Mouse (Mus musculus): Measurements from ENCODE around the gene Slc24a3. TPM values are rescaled to one million over a fixed set of nuclear protein-coding genes. Genes with fewer than 3 reads are reported as not detected.
A peak's percentile ranks its signal among the peaks of the same experiment; 100 is the strongest.

The Slc24a3 gene
- polyA plus RNA-seq, 1 experiment from 2014 or later = 1.8 TPM

DNA sequence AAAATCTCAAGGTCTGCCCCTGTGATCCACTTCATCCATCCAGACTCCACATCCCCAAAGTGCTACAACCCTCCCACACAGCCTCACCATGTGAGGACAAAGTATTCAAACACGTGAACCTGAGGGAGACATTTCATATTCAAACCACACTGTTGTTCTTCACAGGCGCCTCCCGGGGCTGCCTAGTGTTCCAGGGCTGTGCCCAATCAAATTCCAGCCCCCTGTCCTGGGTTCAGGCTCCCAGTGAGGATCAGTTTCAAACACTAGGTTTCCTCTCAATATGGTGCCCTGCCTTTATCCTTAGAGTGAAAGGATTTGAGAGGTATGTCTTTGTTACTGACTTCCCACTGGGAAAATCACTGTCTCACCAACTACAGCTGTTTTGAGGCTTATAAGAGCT, 488.6 kb downstream of the Slc24a3 start:
- no peak overlapping the region for H3K27ac ChIP-seq
- H3K27me3 ChIP-seq = no peaks in the 10 kb centered on the region
- no peaks in the 10 kb centered on the region for H3K36me3 ChIP-seq
- ATAC-seq (replicated peaks; ENCODE audit: insufficient number of reproducible peaks, insufficient read depth, low FRiP score, low read depth) = no peak
- no peak overlapping the region for H3K4me2 ChIP-seq
- no peak overlapping the region for H3K9ac ChIP-seq
- H3K4me3 ChIP-seq = no peak overlapping the region
- H3K9me3 ChIP-seq (replicated peaks) = no peaks in the 10 kb centered on the region
- H3K4me1 ChIP-seq (replicated peaks) = peaks cover 11% of the 10 kb centered on the region; the same call in 1 of the 2 replicates
- WGBS = 64% methylated on average over 3 of the region's 3 CpGs

DNA sequence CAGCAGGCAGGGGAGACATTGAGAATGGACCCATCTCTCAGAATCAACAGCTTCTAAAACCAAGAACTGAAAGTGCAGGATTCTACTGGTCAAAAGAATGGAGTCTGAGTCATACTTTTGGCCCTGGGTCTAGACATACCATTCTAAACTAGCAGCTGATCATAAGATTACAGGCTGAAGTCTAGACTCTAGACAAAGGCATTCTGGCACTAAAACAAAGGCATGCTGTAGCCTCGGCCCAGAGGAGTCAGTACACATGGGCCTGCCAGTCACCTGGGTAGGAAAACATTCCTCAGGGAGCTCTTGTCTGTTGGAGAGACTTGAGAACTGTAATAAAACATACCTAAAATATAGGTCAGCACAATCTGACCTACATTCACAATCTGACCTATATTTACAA, 489.2 kb downstream of the Slc24a3 start:
- H3K9me3 ChIP-seq (replicated peaks) = no peaks in the 10 kb centered on the region
- WGBS = 15% methylated on average over 1 of the region's 1 CpGs
- no peaks in the 10 kb centered on the region for H3K27me3 ChIP-seq
- H3K36me3 ChIP-seq = no peaks in the 10 kb centered on the region
- H3K4me3 ChIP-seq = no peak overlapping the region
- peaks cover 11% of the 10 kb centered on the region; the same call in 1 of the 2 replicates for H3K4me1 ChIP-seq (replicated peaks)
- H3K9ac ChIP-seq = no peak overlapping the region
- H3K27ac ChIP-seq = no peak overlapping the region
- no peak overlapping the region for H3K4me2 ChIP-seq
- ATAC-seq (replicated peaks; ENCODE audit: insufficient number of reproducible peaks, insufficient read depth, low FRiP score, low read depth) = no peak

DNA sequence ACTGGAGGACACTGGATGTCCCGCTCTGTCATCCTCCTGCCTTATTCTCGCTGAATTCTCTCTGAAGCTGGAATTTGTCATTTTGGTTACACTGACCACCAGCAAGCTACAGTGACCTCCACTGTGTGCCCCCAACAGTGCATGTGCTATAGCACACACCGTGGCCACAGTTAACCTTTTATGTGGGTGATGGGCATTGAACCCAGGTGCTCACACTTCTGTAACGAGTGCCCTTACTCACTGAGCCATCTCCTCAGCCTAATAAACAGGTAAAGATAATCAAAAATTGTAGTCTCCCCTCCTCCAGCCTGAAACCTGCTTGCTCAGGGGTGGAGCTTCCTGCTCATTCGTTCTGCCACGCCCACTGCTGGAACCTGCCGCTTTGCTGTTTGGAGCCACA, 493.7 kb downstream of the Slc24a3 start:
- 62% methylated on average over 7 of the region's 7 CpGs for WGBS
- no peak overlapping the region for H3K27ac ChIP-seq
- no peaks in the 10 kb centered on the region for H3K9me3 ChIP-seq (replicated peaks)
- no peaks in the 10 kb centered on the region for H3K36me3 ChIP-seq
- H3K9ac ChIP-seq = no peak overlapping the region
- peaks cover 5% of the 10 kb centered on the region; the same call in 1 of the 2 replicates for H3K4me1 ChIP-seq (replicated peaks)
- H3K27me3 ChIP-seq = no peaks in the 10 kb centered on the region
- no peak for ATAC-seq (replicated peaks; ENCODE audit: insufficient number of reproducible peaks, insufficient read depth, low FRiP score, low read depth)
- H3K4me3 ChIP-seq = no peak overlapping the region
- no peak overlapping the region for H3K4me2 ChIP-seq

DNA sequence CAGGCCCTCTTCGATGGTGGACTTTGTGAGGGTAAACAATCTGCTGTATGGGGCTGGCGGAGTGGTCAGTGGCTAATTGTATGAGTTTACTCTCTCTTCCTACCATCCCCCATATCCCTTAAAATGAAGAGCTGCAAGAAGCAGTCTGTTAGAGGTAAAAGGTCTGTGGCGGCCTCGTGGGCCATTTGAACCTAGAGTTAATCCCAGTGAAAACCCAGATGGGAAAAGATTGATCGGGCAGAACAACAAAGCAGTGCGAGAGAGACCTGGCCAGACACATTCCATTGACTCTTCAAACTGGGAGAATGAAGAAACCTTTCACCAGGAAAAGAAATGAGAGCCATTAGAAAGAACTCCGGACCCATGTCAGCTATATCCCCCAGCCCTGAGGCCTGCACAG, 496.3 kb downstream of the Slc24a3 start:
- Histone ChIP-seq H3K4me2 (no peak overlapping the region), H3K9ac (no peak overlapping the region), H3K36me3 (no peaks in the 10 kb centered on the region), H3K4me3 (no peak overlapping the region), H3K9me3 (replicated peaks) (no peaks in the 10 kb centered on the region), H3K27me3 (no peaks in the 10 kb centered on the region), H3K27ac (no peak overlapping the region), H3K4me1 (replicated peaks) (peaks cover 7% of the 10 kb centered on the region)
- 80% methylated on average over 7 of the region's 7 CpGs for WGBS
- ATAC-seq (replicated peaks; ENCODE audit: insufficient number of reproducible peaks, insufficient read depth, low FRiP score, low read depth) = no peak

DNA sequence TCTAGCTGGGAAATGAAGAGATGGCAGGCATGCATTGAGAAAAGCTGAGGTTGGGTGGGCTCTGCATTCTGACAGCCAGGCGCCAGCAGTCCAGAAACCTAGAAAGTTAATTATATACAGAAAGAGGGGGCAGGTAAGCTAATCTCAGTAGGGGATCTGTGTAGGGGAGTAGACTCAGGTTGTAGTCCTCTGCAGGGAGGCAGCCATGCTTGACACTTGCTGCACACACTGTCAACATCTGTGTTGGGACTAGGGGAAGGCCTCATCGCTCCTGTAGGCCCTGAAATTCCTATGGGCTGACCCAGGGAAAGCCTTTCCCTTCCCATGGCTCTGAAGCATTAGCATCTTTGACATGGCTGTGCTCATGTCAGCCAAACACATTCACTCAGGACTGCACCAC, 496.8 kb downstream of the Slc24a3 start:
- H3K36me3 ChIP-seq = no peaks in the 10 kb centered on the region
- H3K27me3 ChIP-seq = no peaks in the 10 kb centered on the region
- no peak overlapping the region for H3K4me3 ChIP-seq
- no peaks in the 10 kb centered on the region for H3K9me3 ChIP-seq (replicated peaks)
- no peak overlapping the region for H3K4me2 ChIP-seq
- no peak overlapping the region for H3K9ac ChIP-seq
- no peak overlapping the region for H3K27ac ChIP-seq
- ATAC-seq (replicated peaks; ENCODE audit: insufficient number of reproducible peaks, insufficient read depth, low FRiP score, low read depth) = no peak
- WGBS = 86% methylated on average over 2 of the region's 2 CpGs
- H3K4me1 ChIP-seq (replicated peaks) = peaks cover 7% of the 10 kb centered on the region

DNA sequence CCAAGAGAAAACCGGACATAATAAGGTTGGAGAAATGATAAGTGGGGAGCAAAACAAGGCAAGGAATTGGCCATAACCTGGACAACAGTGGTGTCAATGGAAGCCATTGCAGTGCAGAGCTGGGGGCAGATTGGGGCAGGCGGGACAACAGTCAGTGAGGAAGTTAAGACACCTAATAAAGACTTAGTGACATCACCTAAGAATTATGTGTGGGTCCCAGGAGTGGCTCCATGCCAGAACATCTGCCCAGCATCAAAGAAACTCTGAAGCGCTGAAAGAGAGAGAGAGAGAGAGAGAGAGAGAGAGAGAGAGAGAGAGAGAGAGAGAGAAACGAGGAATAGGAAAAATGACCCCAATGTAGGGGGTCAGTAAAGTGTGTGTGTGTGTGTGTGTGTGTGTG, 500.6 kb downstream of the Slc24a3 start:
- Histone ChIP-seq H3K9me3 (replicated peaks) (no peaks in the 10 kb centered on the region), H3K4me3 (no peak overlapping the region), H3K27me3 (no peaks in the 10 kb centered on the region), H3K9ac (no peak overlapping the region), H3K27ac (no peak overlapping the region), H3K36me3 (no peaks in the 10 kb centered on the region), H3K4me1 (replicated peaks) (peaks cover 10% of the 10 kb centered on the region), H3K4me2 (no peak overlapping the region)
- ATAC-seq (replicated peaks; ENCODE audit: insufficient number of reproducible peaks, insufficient read depth, low FRiP score, low read depth) = no peak
- WGBS = 37% methylated on average over 4 of the region's 4 CpGs

DNA sequence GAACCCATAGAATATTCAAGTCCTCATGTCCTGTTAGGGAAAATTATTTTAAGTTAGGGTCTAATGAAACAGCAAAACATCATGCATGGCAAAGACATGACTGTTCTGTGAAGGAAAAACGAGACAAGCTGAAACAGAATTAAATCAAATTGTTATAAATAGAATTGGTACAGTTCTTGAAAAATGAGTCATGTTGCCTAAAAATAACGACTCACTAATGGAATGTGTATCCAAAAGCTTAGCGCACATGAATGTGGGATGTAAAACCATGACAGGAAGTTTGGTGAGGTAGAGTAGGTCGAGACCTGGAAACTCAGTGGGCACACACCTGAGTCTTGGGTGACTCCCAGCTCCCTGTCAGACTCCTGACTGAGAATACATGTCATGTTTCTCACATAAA, 502.6 kb downstream of the Slc24a3 start:
- Histone ChIP-seq H3K27me3 (no peaks in the 10 kb centered on the region), H3K9me3 (replicated peaks) (no peaks in the 10 kb centered on the region), H3K4me1 (replicated peaks) (peaks cover 20% of the 10 kb centered on the region), H3K36me3 (no peaks in the 10 kb centered on the region), H3K27ac (0 out of 2 replicates have a peak overlapping the region, but pooled peaks have one; percentile 20), H3K4me3 (no peak overlapping the region), H3K4me2 (no peak overlapping the region), H3K9ac (no peak overlapping the region)
- 40% methylated on average over 4 of the region's 4 CpGs for WGBS
- ATAC-seq (replicated peaks; ENCODE audit: insufficient number of reproducible peaks, insufficient read depth, low FRiP score, low read depth) = no peak

DNA sequence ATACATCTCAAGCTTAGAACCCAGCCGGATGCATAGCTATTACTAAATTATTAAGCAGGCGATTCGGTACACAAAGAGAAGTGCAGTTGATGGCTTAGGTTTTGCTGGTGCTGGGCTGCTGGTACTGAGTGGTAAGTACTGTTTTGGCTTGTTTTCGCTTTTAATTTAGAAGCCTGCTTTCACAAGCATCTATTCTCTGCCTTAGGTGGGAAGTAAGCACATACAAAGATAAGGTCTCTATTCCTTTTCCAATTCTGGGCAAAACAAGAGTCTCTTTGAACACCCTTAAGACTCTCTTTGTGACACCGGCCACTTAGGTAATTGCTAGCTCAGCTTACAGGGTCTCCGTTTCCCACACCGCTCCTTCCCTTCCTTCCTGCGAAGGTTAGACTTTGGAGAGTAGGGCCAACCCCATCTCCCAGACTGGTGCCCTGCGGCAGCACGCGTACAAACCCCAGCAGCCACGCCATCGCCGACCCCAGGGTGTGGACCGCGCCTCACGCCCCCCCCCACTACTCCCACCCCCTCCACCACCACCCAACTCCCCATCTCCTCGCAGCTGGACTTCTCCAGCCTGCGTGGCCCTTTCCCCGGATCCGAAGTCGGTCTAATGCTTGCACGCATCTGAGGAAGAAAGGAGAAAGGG, 507.1 kb downstream of the Slc24a3 start:
- peaks cover 23% of the 10 kb centered on the region for H3K4me1 ChIP-seq (replicated peaks)
- H3K4me3 ChIP-seq = peak overlapping the region; percentile 74
- no peaks in the 10 kb centered on the region for H3K27me3 ChIP-seq
- peak overlapping the region; percentile 71 for H3K9ac ChIP-seq
- peak; percentile 18 for ATAC-seq (replicated peaks; ENCODE audit: insufficient number of reproducible peaks, insufficient read depth, low FRiP score, low read depth)
- H3K4me2 ChIP-seq = peak overlapping the region; percentile 86
- H3K27ac ChIP-seq = peak overlapping the region; percentile 82
- H3K9me3 ChIP-seq (replicated peaks) = no peaks in the 10 kb centered on the region
- no peaks in the 10 kb centered on the region for H3K36me3 ChIP-seq
- WGBS = 5% methylated on average over 23 of the region's 23 CpGs

DNA sequence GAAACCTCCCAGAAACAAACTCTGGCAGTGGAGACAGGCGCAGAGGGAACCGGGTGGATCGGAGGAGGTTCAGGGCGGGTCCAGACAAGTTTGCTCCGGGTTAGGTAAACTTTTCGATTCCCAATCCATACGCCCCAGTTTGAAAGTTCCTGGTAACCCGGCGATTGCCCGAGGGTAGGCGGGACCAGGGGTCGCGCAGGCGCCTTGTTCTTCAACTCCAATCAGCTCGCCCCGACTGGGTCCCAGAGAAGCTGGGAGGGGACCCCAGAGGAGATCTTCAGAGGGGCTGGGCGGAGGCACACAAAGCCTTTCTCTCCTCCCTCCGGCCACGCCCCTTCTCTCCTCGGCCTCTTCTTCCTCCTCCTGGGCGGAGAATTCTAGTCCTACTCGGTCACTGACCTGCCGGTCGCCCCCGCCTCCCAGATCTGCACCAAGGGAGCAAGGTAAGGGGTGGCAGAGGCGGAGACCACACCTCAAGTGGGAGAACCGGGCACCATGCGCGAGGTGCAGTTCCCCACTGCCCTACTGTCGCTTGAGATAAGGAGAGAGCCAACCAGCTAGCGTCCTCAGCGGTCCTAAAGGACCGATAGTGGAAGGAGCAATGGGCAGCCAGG, 507.7 kb downstream of the Slc24a3 start, which contains the start of gene Rin2:
Gene Rin2, plus strand, starts transcription at position 74 of the 614 bp plus-strand sequence.
- ATAC-seq (replicated peaks; ENCODE audit: insufficient number of reproducible peaks, insufficient read depth, low FRiP score, low read depth) = peak; percentile 83
- Histone ChIP-seq H3K4me3 (peak within 1 kb of the TSS; percentile 74), H3K9ac (peak within 1 kb of the TSS; percentile 71), H3K27me3 (no peaks in the 10 kb centered on the region), H3K27ac (peak within 1 kb of the TSS; percentile 82), H3K4me1 (replicated peaks) (peaks cover 20% of the 10 kb centered on the region), H3K9me3 (replicated peaks) (no peaks in the 10 kb centered on the region), H3K36me3 (no peaks in the 10 kb centered on the region), H3K4me2 (peak within 1 kb of the TSS; percentile 86)
- WGBS = under 1% methylated on average over 33 of the region's 33 CpGs

DNA sequence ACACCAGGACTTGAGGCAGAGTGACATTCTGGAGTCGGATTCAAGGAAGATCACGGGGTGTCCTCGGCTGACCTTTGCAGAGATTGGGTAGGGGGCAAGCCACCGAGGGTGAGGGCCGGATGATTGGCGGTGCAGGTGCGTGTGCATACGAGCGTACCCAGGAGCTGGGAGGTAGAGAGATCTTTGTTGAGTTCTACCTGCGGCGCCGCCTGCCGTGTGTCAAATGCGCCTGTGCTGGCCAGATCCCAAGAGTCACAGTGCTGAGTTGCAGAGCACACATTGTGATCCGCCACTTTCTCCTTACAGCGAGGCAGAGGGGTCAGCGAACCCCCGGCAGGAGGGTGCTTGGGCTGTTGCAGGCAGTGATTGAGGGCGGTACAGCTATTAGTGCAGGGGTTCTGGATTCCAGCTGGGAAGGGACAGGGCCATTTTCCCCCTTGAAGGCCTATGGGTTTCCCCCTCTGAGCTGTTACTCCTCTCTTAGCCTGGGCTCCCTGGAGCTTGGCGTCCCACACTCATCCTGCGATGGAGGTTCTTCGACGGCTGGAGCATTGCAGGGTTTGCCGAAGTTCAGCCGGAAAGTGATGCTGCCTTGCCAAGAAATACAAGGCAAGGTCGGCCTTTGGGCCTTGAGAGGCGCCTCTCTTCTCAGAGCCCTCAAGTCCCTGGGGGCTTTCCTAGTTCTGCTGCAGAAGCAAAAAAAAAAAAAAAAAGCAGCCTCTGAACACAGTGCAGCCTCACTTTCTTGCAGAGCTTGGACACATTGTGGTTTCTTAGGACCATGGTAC, 508.4 kb downstream of the Slc24a3 start:
- Histone ChIP-seq H3K4me3 (peak overlapping the region; percentile 74), H3K4me2 (peak overlapping the region; percentile 86), H3K9me3 (replicated peaks) (no peaks in the 10 kb centered on the region), H3K4me1 (replicated peaks) (peaks cover 20% of the 10 kb centered on the region), H3K9ac (peak overlapping the region; percentile 71), H3K27ac (peak overlapping the region; percentile 82), H3K36me3 (no peaks in the 10 kb centered on the region), H3K27me3 (no peaks in the 10 kb centered on the region)
- 6% methylated on average over 27 of the region's 27 CpGs for WGBS
- ATAC-seq (replicated peaks; ENCODE audit: insufficient number of reproducible peaks, insufficient read depth, low FRiP score, low read depth) = peak; percentile 27; the same call in 1 of the 2 replicates

DNA sequence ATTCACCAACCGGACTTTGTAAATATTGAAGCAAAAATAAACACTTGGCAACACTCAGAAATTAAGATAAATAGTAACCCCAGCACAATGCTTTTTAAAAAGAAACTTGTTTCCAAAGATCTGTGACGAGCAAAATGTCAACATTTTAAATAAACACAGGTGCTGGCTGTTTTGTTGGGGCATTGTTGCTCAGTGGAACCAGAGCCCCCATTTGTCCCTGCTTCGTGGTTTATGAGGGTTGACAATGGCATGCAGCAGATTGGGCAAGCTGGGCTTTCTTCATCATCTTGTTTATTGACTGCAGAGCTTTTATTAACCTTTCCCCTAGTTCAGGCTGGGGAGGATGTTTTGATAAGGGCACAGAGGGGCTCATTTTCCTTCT, 509.0 kb downstream of the Slc24a3 start:
- 65% methylated on average over 3 of the region's 3 CpGs for WGBS
- Histone ChIP-seq H3K4me3 (peak overlapping the region; percentile 74; the same call in 1 of the 2 replicates), H3K4me2 (peak overlapping the region; percentile 86), H3K4me1 (replicated peaks) (peaks cover 20% of the 10 kb centered on the region), H3K9ac (0 out of 2 replicates have a peak overlapping the region, but pooled peaks have one; percentile 71), H3K36me3 (no peaks in the 10 kb centered on the region), H3K9me3 (replicated peaks) (no peaks in the 10 kb centered on the region), H3K27me3 (no peaks in the 10 kb centered on the region), H3K27ac (no peak overlapping the region; the same call in 1 of the 2 replicates)
- ATAC-seq (replicated peaks; ENCODE audit: insufficient number of reproducible peaks, insufficient read depth, low FRiP score, low read depth) = no peak
